Mouse (Mus musculus): ENCODE measurements at regions not wholly inside any gene's neighbourhood (a gene's known extent, or its start where the extent isn't known, plus 50 kb on each side); places are given as distances from the start of the nearest gene placed in this dataset.

DNA sequence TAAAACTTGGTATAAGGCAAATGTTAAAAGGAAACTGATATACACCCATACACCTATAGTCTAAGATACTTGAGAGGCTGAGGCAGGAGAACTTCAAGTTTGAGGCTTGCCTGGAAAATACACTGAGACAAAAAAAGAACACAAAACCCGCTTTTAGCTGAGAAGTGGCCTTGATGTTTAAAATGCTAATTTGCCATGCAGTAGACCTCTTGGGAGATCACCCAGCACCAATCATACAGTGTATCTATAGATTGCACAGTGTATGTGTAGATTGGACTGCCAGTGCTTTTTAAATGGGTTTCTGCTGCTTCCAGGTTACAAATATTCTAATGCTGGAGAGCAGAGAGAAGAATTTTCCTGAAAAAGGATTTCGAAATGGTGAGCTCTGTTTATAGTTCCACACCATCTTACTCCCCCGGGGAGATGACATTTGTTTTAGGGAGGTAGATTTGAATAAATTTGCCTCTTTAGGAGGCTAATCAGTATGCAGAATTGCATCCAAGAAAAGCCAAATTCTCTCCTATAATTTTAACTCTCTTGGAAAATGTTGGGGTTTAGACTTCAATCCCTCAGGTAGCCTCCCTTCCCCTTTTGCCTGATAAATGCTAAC lies 194.0 kb downstream of the Otol1 start:
- intact Hi-C loops (cut with DNase I) = no loop called here
- DNase-seq = no peak

DNA sequence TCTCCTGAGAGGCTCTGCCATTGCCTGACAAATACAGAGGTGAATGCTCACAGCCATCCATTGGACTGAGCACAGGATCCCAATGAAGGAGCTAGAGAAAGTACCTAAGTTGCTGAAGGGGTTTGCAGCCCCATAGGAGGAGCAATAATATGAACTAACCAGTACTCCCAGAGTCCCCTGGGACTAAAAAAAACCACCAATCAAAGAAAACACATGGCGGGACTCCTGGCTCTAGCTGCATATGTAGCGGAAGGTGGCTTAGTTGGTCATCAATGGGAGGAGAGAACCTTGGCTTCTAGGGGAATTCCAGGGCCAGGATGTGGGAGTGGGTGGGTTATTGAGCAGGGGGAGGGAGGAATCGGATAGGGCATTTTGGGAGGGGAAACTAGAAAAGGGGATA lies 207.8 kb downstream of the Otol1 start:
- DNase-seq = no peak
- intact Hi-C loops (cut with DNase I) = no loop called here

- intact Hi-C loops (cut with DNase I) = no loop called here
- no peak for DNase-seq
Observed at GRCm38 (mm10) chr3:70216096-70216495, 208.7 kb downstream of the Otol1 start.

- intact Hi-C loops (cut with DNase I) = no loop called here
Observed at GRCm38 (mm10) chr3:70218757-70219360, 211.4 kb downstream of the Otol1 start.

GRCm38 (mm10) chr3:70223443-70224065 lies 216.1 kb downstream of the Otol1 start:
- no peak for DNase-seq
- intact Hi-C loops (cut with DNase I) = no loop called here

More at GRCm38 (mm10) chr3:70218757-70219360, 211.4 kb downstream of the Otol1 start:
- no peak for DNase-seq

GRCm38 (mm10) chr3:70224846-70225245 lies 217.4 kb downstream of the Otol1 start:
- intact Hi-C loops (cut with DNase I) = no loop called here
- DNase-seq = no peak

GRCm38 (mm10) chr3:70227165-70227564 lies 219.8 kb downstream of the Otol1 start:
- intact Hi-C loops (cut with DNase I) = no loop called here
- no peak for DNase-seq

GRCm38 (mm10) chr3:70248655-70249054 lies 241.2 kb downstream of the Otol1 start:
- intact Hi-C loops (cut with DNase I) = no loop called here
- DNase-seq = no peak

- intact Hi-C loops (cut with DNase I) = no loop called here
- DNase-seq = no peak
Observed at GRCm38 (mm10) chr3:70249922-70250321, 242.5 kb downstream of the Otol1 start.

DNA sequence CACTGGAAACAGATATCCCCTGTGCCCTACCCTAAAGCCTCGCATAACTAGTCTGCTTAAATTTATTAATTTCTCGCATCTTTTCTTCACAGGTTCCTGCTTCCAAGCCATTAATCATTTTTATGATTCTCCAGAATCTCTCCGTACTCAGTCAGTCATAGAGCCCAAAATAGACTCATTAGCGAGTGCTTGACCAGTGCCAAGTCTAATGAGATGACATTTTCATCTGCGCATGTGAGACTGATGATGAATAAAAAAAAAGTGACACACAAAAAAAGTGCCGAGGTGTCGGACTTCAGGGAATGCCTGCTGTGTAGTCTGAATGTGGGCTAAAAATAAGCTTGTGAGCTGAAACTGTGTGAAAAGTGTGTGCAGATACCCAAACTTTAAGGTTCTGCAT lies 243.3 kb downstream of the Otol1 start:
- intact Hi-C loops (cut with DNase I) = no loop called here
- no peak for DNase-seq

- intact Hi-C loops (cut with DNase I) = no loop called here
- no peak for DNase-seq
Observed at GRCm38 (mm10) chr3:70263318-70263717, 255.9 kb downstream of the Otol1 start.

- intact Hi-C loops (cut with DNase I) = no loop called here
- DNase-seq = no peak
Observed at GRCm38 (mm10) chr3:70288590-70289388, 281.4 kb downstream of the Otol1 start.

DNA sequence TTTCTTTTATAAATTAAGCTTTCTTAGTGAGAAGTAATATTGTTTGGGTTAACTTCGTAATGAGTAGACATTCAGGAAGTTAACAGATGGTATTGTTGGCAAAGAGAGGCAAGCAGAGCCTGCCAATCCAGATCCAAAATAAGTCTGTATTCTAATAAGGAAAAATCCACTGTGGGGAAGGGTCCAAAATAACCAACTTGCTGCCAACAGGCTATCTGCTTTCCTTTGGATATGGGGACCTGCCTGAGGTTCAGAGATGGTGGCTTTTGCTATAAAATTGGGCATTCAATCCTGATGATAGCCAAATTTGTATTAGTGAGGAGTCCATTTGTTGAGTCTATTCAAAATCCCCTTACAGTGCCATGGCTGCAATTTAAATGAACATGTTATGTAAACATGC lies 300.1 kb downstream of the Otol1 start:
- intact Hi-C loops (cut with DNase I) = no loop called here

DNA sequence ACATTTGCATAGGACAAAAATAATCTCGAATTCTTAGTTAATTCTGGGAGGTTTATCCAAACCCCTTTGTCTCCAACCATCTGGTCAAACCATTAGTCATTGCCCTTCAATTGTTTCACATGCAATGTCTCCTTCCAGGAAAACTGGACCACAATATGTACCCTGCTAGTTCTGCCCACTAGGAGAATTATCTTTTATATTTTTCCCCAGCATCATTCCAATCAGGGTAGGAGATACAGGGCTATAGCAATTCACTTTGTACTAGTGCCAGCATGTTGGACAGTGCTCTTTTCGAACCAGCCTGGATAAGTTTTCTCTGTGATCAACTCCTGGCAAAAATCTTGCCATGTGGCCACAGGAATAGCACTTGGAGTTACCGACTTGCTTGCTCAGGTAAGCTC lies 300.6 kb downstream of the Otol1 start:
- intact Hi-C loops (cut with DNase I) = no loop called here
- DNase-seq = no peak

More for the DNA sequence above, 300.1 kb downstream of the Otol1 start:
- DNase-seq = no peak

DNA sequence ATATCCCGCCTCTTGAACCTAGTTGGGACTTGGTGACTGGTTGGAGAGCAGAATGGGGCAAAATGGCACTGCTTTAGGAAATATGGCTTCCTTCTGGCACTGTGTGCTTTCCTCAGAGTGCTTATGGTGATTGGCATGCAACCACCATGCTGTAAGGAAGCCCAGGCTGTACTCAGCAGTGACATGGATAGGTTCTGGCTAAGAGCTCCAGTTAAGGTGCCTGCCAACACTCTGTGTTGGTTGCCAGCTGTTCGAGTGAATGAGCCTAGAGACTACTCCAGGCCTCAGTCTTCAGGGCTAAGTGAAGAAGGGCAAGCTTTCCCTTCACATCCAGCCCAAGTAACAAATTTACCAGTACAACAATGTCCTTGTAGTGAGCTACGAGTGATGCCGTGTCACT lies 301.9 kb downstream of the Otol1 start:
- intact Hi-C loops (cut with DNase I) = no loop called here
- no peak for DNase-seq

DNA sequence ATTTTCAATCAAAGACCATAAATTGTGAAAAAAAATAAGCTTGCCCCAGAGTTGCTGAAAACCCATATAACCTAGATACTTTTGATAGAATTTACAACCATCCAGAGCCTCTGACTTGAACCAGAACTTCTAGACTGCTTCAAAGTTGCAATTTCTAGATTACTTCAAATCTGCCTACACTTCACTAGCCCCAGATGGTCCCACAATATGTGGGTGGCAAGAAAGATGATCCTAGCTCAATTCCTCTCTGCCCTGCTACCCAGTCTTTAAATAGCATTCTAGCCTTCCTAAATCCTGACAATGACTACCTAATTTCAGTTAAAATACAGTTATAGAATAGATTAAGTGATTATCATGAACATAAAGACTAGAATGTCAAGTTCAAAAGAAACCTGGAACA lies 303.6 kb downstream of the Otol1 start:
- no peak for DNase-seq
- intact Hi-C loops (cut with DNase I) = no loop called here

- DNase-seq = no peak
- intact Hi-C loops (cut with DNase I) = no loop called here
Observed at GRCm38 (mm10) chr3:70312034-70312433, 304.6 kb downstream of the Otol1 start.

DNA sequence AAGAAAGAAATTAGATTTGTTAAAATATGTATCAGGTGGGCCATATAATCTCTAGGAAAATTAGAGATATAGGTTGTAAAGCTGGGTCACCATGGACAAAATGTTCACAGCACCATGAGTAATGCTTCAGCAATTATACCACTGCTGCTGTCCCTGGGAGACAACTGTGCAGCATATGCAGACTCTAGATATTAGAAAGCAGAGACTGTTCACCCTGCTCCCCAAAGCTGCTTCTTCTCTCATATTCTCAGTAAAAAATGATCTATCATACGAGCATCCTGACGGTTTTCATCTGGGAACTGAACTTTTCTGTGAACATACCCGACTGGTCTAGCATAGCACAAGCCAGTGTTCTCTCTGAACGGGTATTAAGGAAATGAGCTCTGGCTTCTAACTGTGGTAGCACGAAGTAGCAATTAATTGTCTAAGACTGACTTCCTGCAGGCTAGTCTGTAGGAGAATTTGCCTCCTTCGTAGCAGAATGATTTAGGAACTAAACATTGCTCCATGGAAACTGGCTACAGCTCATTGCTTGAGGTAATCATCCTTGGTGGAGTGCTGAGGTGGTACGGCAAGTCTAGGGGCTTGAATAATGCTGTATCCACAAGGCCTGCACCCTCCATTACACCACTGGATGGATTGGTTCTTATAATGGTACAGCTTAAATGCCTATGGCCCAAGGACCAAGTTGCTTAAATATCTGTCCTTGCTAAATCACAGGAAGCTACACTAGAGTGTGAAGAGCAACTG lies 305.9 kb downstream of the Otol1 start:
- no peak for DNase-seq
- intact Hi-C loops (cut with DNase I) = no loop called here

GRCm38 (mm10) chr3:70314239-70314638 lies 306.8 kb downstream of the Otol1 start:
- intact Hi-C loops (cut with DNase I) = no loop called here
- DNase-seq = no peak

DNA sequence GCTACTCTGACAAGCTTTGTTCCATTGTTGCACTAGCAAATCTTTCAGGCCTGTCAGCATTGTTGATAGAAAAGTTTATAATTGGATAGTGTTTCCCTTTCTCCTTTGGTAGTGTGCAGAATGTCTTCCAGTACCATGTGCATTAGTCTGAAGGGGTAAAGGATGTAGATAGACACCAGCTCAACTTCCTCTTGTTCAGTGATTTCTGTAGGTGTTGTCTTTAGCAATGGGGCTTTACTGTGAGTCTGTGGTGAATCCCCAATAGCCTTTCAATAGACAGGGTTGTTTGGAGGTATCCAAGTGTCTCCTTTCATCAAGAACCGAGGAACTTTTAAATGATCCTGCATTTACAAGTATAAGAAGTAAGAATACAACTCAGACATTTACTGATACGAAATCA lies 311.0 kb downstream of the Otol1 start:
- intact Hi-C loops (cut with DNase I) = no loop called here

GRCm38 (mm10) chr3:70319139-70319538 lies 311.7 kb downstream of the Otol1 start:
- DNase-seq = no peak
- intact Hi-C loops (cut with DNase I) = no loop called here

More for the DNA sequence above, 311.0 kb downstream of the Otol1 start:
- no peak for DNase-seq
